Mouse (Mus musculus): ENCODE measurements around the gene Ncor2.

GRCm38 (mm10) chr5:125183321-125184003 is 4.4 kb upstream of the Ncor2 start:
- TF ChIP-seq CTCF (IDR thresholded peaks at IDR 0.05; ENCODE audit: low read depth) (no peak), EP300 (IDR thresholded peaks at IDR 0.05; ENCODE audit: low read depth) (no peak)

Measured in liver, embryonic 14.5 days (tissue).